Mouse (Mus musculus) spleen, adult 2 months (tissue): Measurements from ENCODE around the gene Cit. TPM values are rescaled to one million over a fixed set of nuclear protein-coding genes. Genes with fewer than 3 reads are reported as not detected.
"Not testable (repeated sequence)": the region's sequence is repeated elsewhere in the genome, so short reads cannot be mapped to it uniquely, and the experiment has no call there.

Experiments used
- DNase-seq, 2 experiments: peaks; one replicate each; pipeline versions ENCODE4 v3.0.0 to v3.0.0-alpha.2; 2012 to 2021; ENCODE audit warnings: low spot score in 2 of 2, low read depth in 1 of 2
- H3K27ac ChIP-seq: fragments of 200-500 bp; 2 replicates; pipeline ENCODE4 v1.5.1; 2012; ENCODE audit warnings: low read length, inconsistent platforms; ENCODE audit not compliant: insufficient read depth
- H3K27me3 ChIP-seq: fragments of 200-500 bp; 2 replicates; pipeline ENCODE4 v1.6.1; 2012; ENCODE audit warnings: mild to moderate bottlenecking, moderate library complexity, low read length, inconsistent platforms; ENCODE audit not compliant: control insufficient read depth, insufficient read depth
- H3K36me3 ChIP-seq: fragments of 200-500 bp; 2 replicates; pipeline ENCODE4 v1.6.1; 2012; ENCODE audit warnings: mild to moderate bottlenecking, low read length, inconsistent platforms; ENCODE audit not compliant: control insufficient read depth, insufficient read depth
- H3K4me1 ChIP-seq: fragments of 200-500 bp; 2 replicates; pipeline ENCODE4 v1.6.1; 2011; ENCODE audit warnings: inconsistent platforms; ENCODE audit not compliant: control insufficient read depth, insufficient read depth, insufficient read length
- H3K4me3 ChIP-seq: fragments of 200-500 bp; 2 replicates; pipeline ENCODE4 v1.5.1; 2011; ENCODE audit warnings: mild to moderate bottlenecking, inconsistent platforms; ENCODE audit not compliant: insufficient read depth, insufficient read length; ENCODE audit errors: extremely low read depth
- CTCF ChIP-seq: fragments of 200-500 bp; IDR thresholded peaks from 2 replicates; pipeline ENCODE4 v1.5.1; 2011; ENCODE audit warnings: mild to moderate bottlenecking, inconsistent platforms; ENCODE audit not compliant: insufficient read depth, insufficient read length, insufficient replicate concordance; ENCODE audit errors: extremely low read depth
- POLR2A ChIP-seq: fragments of 200-500 bp; IDR thresholded peaks from 2 replicates; pipeline ENCODE4 v1.6.1; 2011; ENCODE audit warnings: low read depth, low read length, inconsistent platforms
- WGBS: fragments of 180-500 bp; shearing (Covaris S2); methylation state at CpG from one replicate; pipeline ENCODE4 v1.1.7; 2018; 5-methylcytosine and 5-hydroxymethylcytosine counted together
- polyA plus RNA-seq: library from polyadenylated mRNA; depleted of rRNA; stranded (reverse); fragments of >200 nt; gene quantifications from 2 replicates; pipeline ENCODE4 v1.2.3, GENCODE M21; 2012; rRNA removed

The Cit gene
- 6.3 and 7.8 TPM in 2 replicates for polyA plus RNA-seq

DNA sequence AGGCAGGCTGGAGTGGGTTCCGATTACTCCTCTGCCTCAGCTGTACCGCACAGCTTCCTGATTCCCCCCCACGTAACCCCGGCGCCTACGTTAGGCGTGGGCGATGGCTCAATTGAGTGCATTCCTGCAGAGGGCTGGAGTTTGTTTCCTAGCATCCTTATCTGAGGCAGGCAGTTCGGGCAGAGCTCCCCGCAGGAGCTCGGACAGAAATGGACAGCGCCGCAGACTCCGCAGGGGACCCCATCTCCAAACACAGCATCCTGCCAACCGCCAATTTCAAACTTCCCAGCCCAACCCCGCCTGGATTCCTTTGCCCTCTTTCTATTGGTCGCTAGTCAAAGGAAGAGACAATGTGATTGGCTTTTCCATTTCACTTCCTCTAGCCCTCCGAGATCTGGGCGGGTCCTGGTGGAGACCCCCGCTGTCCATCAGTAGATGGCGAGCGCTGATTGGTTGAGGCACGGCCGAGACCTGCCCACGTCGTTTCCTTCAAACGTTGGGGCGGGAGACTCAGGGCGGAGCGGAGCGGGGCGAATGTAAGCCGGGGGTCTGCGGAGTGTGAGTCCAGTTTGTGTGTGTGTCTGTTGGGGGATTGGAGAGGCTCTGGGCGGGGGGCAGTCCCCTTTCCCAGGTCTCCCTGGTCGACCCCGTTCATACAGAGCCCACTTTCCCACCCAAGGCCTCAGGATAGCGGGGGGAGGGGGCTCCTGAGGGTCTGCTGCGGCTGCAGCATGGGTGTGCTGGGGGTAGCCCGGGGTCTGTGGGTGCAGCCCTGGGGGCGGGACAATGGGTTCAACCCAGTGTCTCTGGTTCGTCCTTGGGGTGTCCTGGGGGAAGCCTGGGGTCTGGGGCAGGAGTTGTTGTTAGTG lies at the start of gene Cit:
Cit (plus strand) TSS at position 513 of the 869 bp plus-strand sequence.
- Histone ChIP-seq H3K27ac (no peak within 1 kb of the TSS), H3K27me3 (no peaks in the 10 kb centered on the region), H3K4me3 (peak within 1 kb of the TSS; percentile 79), H3K36me3 (no peaks in the 10 kb centered on the region), H3K4me1 (peaks cover 3% of the 10 kb centered on the region; the same call in 1 of the 2 replicates)
- TF ChIP-seq POLR2A (no peak), CTCF (no peak)
- DNase-seq: peak; percentile 86 to 91
- WGBS: under 1% methylated on average over 42 of the region's 42 CpGs

- DNase-seq: no peak
- 8% methylated on average over 15 of the region's 15 CpGs for WGBS
- no peaks in the 10 kb centered on the region for H3K27me3 ChIP-seq
- no peaks in the 10 kb centered on the region for H3K36me3 ChIP-seq
- no peaks in the 10 kb centered on the region for H3K4me1 ChIP-seq
- no peak overlapping the region for H3K27ac ChIP-seq
- TF ChIP-seq CTCF (no peak), POLR2A (no peak)
- H3K4me3 ChIP-seq: peak overlapping the region; percentile 44
Measured at GRCm38 (mm10) chr5:115799016-115799894, 45.8 kb upstream of the Cit start.

DNA sequence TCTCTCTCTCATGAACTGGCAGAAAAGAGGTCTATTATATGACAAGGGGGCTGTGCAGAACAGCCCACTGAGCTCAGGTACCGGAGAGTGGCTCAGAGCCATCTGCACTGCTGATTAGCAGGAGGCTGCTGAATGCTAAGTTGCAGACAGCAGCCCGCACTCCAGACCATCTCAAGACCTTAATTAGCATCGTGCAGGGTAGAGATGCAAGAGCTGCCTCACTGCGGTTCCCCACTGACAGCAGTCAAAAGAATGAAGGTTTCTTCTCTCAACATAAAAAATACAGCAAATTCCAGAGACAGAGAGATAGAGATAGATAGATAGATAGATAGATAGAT lies 45.2 kb upstream of the Cit start:
- Histone ChIP-seq H3K27me3 (no peaks in the 10 kb centered on the region), H3K36me3 (no peaks in the 10 kb centered on the region), H3K27ac (no peak overlapping the region), H3K4me3 (no peak overlapping the region), H3K4me1 (no peaks in the 10 kb centered on the region)
- DNase-seq: no peak
- TF ChIP-seq CTCF (no peak), POLR2A (no peak)
- 32% methylated on average over 4 of the region's 4 CpGs for whole genome bisulfite sequencing

DNA sequence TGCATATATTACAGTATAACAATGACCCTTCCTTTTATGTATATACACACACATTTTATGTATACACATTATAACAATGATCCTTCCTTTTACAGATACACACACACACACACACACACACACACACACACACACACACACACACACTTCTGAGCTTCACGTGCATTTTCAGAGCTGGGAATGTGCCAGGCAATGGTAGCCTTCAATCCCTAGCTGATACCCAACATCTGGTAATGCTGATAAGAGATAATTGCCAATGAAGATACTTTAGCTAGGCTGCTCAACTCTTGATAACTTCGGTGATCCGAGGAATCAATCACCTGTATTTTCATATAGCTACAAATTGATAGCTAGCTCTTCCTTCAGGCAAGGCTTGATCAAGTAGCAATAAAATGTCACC lies 32.8 kb upstream of the Cit start:
- WGBS: 82% methylated on average over 3 of the region's 3 CpGs
- no peaks in the 10 kb centered on the region for H3K4me1 ChIP-seq
- H3K36me3 ChIP-seq: no peaks in the 10 kb centered on the region
- H3K27me3 ChIP-seq: no peaks in the 10 kb centered on the region
- TF ChIP-seq POLR2A: no peak
- TF ChIP-seq CTCF: no peak
- no peak overlapping the region for H3K4me3 ChIP-seq
- H3K27ac ChIP-seq: no peak overlapping the region
- no peak for DNase-seq

- no peak for DNase-seq
- no peaks in the 10 kb centered on the region; the same call in 1 of the 2 replicates for H3K27me3 ChIP-seq
- TF ChIP-seq POLR2A (no peak), CTCF (no peak)
- no peak overlapping the region for H3K27ac ChIP-seq
- 68% methylated on average over 6 of the region's 6 CpGs for WGBS
- no peaks in the 10 kb centered on the region for H3K4me1 ChIP-seq
- no peaks in the 10 kb centered on the region for H3K36me3 ChIP-seq
- no peak overlapping the region for H3K4me3 ChIP-seq
Measured at GRCm38 (mm10) chr5:115817022-115817421, 28.1 kb upstream of the Cit start.

GRCm38 (mm10) chr5:115817655-115818054 lies 27.4 kb upstream of the Cit start:
- not testable (repeated sequence) for H3K4me1 ChIP-seq, H3K27ac ChIP-seq, H3K4me3 ChIP-seq, H3K27me3 ChIP-seq, H3K36me3 ChIP-seq, DNase-seq
- WGBS: 83% methylated on average over 1 of the region's 1 CpGs
